Mouse (Mus musculus) midbrain, embryonic 13.5 days (tissue): ENCODE data around the gene Cd40lg. TPM values are rescaled to one million over a fixed set of nuclear protein-coding genes. Genes with fewer than 3 reads are reported as not detected.

ENCODE experiments used
- ATAC-seq: fragments of 200-750 bp; cut with Nextera tagmentation; 2 replicates; pipeline ENCODE4 v1.8.0; 2017; ENCODE audit warnings: mild to moderate bottlenecking, moderate TSS enrichment, moderate library complexity
- H3K27ac ChIP-seq: fragments of 300-500 bp; sonication (generic); 2 replicates; pipeline ENCODE4 v1.5.1; 2015; ENCODE audit warnings: inconsistent platforms, mild to moderate bottlenecking, moderate library complexity
- H3K27me3 ChIP-seq: fragments of 300-500 bp; sonication (generic); 2 replicates; pipeline ENCODE4 v1.6.1; 2015; ENCODE audit warnings: mild to moderate bottlenecking, inconsistent platforms
- H3K36me3 ChIP-seq: fragments of 300-500 bp; sonication (generic); 2 replicates; pipeline ENCODE4 v1.6.1; 2015; ENCODE audit warnings: mild to moderate bottlenecking, inconsistent platforms
- H3K4me1 ChIP-seq: fragments of 300-500 bp; sonication (generic); replicated peaks from 2 replicates; pipeline ENCODE4 v1.6.1; 2015; ENCODE audit warnings: inconsistent platforms
- H3K4me2 ChIP-seq: fragments of 300-500 bp; sonication (generic); replicated peaks from 2 replicates; pipeline ENCODE4 v1.6.1; 2015; ENCODE audit warnings: moderate library complexity, mild to moderate bottlenecking, inconsistent platforms
- H3K4me3 ChIP-seq: fragments of 300-500 bp; sonication (generic); replicated peaks from 2 replicates; pipeline ENCODE4 v1.5.1; 2015; ENCODE audit warnings: mild to moderate bottlenecking, inconsistent platforms
- H3K9ac ChIP-seq: fragments of 300-500 bp; sonication (generic); replicated peaks from 2 replicates; pipeline ENCODE4 v1.6.1; 2015; ENCODE audit warnings: mild to moderate bottlenecking, inconsistent platforms
- H3K9me3 ChIP-seq: fragments of 300-500 bp; sonication (generic); 2 replicates; pipeline ENCODE4 v1.6.1; 2016; ENCODE audit warnings: mild to moderate bottlenecking, inconsistent platforms
- WGBS: fragments of 180-500 bp; shearing (Covaris S2); methylation state at CpG from one replicate; pipeline ENCODE4 v1.1.7; 2015; 5-methylcytosine and 5-hydroxymethylcytosine counted together
- polyA plus RNA-seq: library from polyadenylated mRNA; unstranded; fragments of >200 nt; fragmentation: Nextera tagmentation; extraction: Ambion mirVana; gene quantifications from 2 replicates; pipeline ENCODE4 v1.2.1, GENCODE M21; 2015

Cd40lg gene
- not detected in 2 replicates for polyA plus RNA-seq

GRCm38 (mm10) chrX:57211876-57212275 is at the start of gene Cd40lg:
Gene Cd40lg (plus strand): TSS chrX:57212143.
- no peak for ATAC-seq
- no peak within 1 kb of the TSS for H3K4me2 ChIP-seq
- H3K4me3 ChIP-seq = no peak within 1 kb of the TSS
- no peaks in the 10 kb centered on the region for H3K9me3 ChIP-seq
- H3K4me1 ChIP-seq = no peaks in the 10 kb centered on the region
- no peak within 1 kb of the TSS for H3K27ac ChIP-seq
- H3K9ac ChIP-seq = no peak within 1 kb of the TSS
- 90% methylated on average over 9 of the region's 9 CpGs for WGBS
- H3K27me3 ChIP-seq = no peaks in the 10 kb centered on the region
- H3K36me3 ChIP-seq = no peaks in the 10 kb centered on the region

GRCm38 (mm10) chrX:57166549-57166948 is 45.4 kb upstream of the Cd40lg start:
- H3K4me3 ChIP-seq = no peak overlapping the region
- ATAC-seq = no peak
- no peak overlapping the region for H3K9ac ChIP-seq
- no peaks in the 10 kb centered on the region for H3K4me1 ChIP-seq
- H3K27me3 ChIP-seq = no peaks in the 10 kb centered on the region
- 57% methylated on average over 1 of the region's 1 CpGs for WGBS
- H3K4me2 ChIP-seq = no peak overlapping the region
- H3K36me3 ChIP-seq = no peaks in the 10 kb centered on the region
- H3K27ac ChIP-seq = no peak overlapping the region
- no peaks in the 10 kb centered on the region for H3K9me3 ChIP-seq

GRCm38 (mm10) chrX:57171269-57171668 is 40.7 kb upstream of the Cd40lg start:
- Histone ChIP-seq H3K9me3 (no peaks in the 10 kb centered on the region), H3K36me3 (no peaks in the 10 kb centered on the region), H3K4me3 (no peak overlapping the region), H3K9ac (no peak overlapping the region), H3K27me3 (no peaks in the 10 kb centered on the region), H3K4me2 (no peak overlapping the region), H3K4me1 (no peaks in the 10 kb centered on the region), H3K27ac (no peak overlapping the region)
- ATAC-seq = no peak

- Histone ChIP-seq H3K4me3 (no peak overlapping the region), H3K27ac (no peak overlapping the region), H3K4me2 (no peak overlapping the region), H3K9me3 (no peaks in the 10 kb centered on the region), H3K27me3 (no peaks in the 10 kb centered on the region), H3K4me1 (no peaks in the 10 kb centered on the region), H3K9ac (no peak overlapping the region), H3K36me3 (no peaks in the 10 kb centered on the region)
- WGBS = 95% methylated on average over 13 of the region's 13 CpGs
- no peak for ATAC-seq
Observed at GRCm38 (mm10) chrX:57177225-57177779, 34.6 kb upstream of the Cd40lg start.

- Histone ChIP-seq H3K36me3 (no peaks in the 10 kb centered on the region), H3K4me3 (no peak overlapping the region), H3K4me2 (no peak overlapping the region), H3K27me3 (no peaks in the 10 kb centered on the region), H3K4me1 (no peaks in the 10 kb centered on the region), H3K9me3 (no peaks in the 10 kb centered on the region), H3K9ac (no peak overlapping the region), H3K27ac (no peak overlapping the region)
- ATAC-seq = no peak
- WGBS = 80% methylated on average over 2 of the region's 2 CpGs
Observed at GRCm38 (mm10) chrX:57182470-57182869, 29.5 kb upstream of the Cd40lg start.

- H3K4me3 ChIP-seq = no peak overlapping the region
- H3K27ac ChIP-seq = no peak overlapping the region
- no peak overlapping the region for H3K4me2 ChIP-seq
- ATAC-seq = no peak
- WGBS = 89% methylated on average over 3 of the region's 3 CpGs
- no peaks in the 10 kb centered on the region for H3K9me3 ChIP-seq
- H3K36me3 ChIP-seq = no peaks in the 10 kb centered on the region
- H3K9ac ChIP-seq = no peak overlapping the region
- no peaks in the 10 kb centered on the region for H3K4me1 ChIP-seq
- no peaks in the 10 kb centered on the region for H3K27me3 ChIP-seq
Observed at GRCm38 (mm10) chrX:57183359-57183758, 28.6 kb upstream of the Cd40lg start.

GRCm38 (mm10) chrX:57187301-57187700 is 24.6 kb upstream of the Cd40lg start:
- no peak overlapping the region for H3K27ac ChIP-seq
- H3K4me2 ChIP-seq = no peak overlapping the region
- ATAC-seq = no peak
- H3K27me3 ChIP-seq = no peaks in the 10 kb centered on the region
- H3K4me1 ChIP-seq = no peaks in the 10 kb centered on the region
- WGBS = 89% methylated on average over 8 of the region's 8 CpGs
- no peak overlapping the region for H3K4me3 ChIP-seq
- no peaks in the 10 kb centered on the region for H3K36me3 ChIP-seq
- no peaks in the 10 kb centered on the region for H3K9me3 ChIP-seq
- H3K9ac ChIP-seq = no peak overlapping the region

GRCm38 (mm10) chrX:57189335-57189734 is 22.6 kb upstream of the Cd40lg start:
- Histone ChIP-seq H3K4me1 (no peaks in the 10 kb centered on the region), H3K36me3 (no peaks in the 10 kb centered on the region), H3K4me2 (no peak overlapping the region), H3K27me3 (no peaks in the 10 kb centered on the region), H3K9ac (no peak overlapping the region), H3K27ac (no peak overlapping the region), H3K4me3 (no peak overlapping the region), H3K9me3 (no peaks in the 10 kb centered on the region)
- no peak for ATAC-seq
- 79% methylated on average over 5 of the region's 5 CpGs for WGBS

- 86% methylated on average over 9 of the region's 9 CpGs for WGBS
- no peak overlapping the region for H3K4me2 ChIP-seq
- ATAC-seq = no peak
- H3K27me3 ChIP-seq = no peaks in the 10 kb centered on the region
- no peaks in the 10 kb centered on the region for H3K36me3 ChIP-seq
- H3K27ac ChIP-seq = no peak overlapping the region
- H3K4me1 ChIP-seq = no peaks in the 10 kb centered on the region
- no peak overlapping the region for H3K4me3 ChIP-seq
- no peak overlapping the region for H3K9ac ChIP-seq
- no peaks in the 10 kb centered on the region for H3K9me3 ChIP-seq
Observed at GRCm38 (mm10) chrX:57196319-57196718, 15.6 kb upstream of the Cd40lg start.

- Histone ChIP-seq H3K4me2 (no peak overlapping the region), H3K9ac (no peak overlapping the region), H3K27ac (no peak overlapping the region), H3K36me3 (no peaks in the 10 kb centered on the region), H3K4me1 (no peaks in the 10 kb centered on the region), H3K27me3 (no peaks in the 10 kb centered on the region), H3K4me3 (no peak overlapping the region), H3K9me3 (no peaks in the 10 kb centered on the region)
- WGBS = 40% methylated on average over 2 of the region's 2 CpGs
- ATAC-seq = no peak
Observed at GRCm38 (mm10) chrX:57198036-57198435, 13.9 kb upstream of the Cd40lg start.

GRCm38 (mm10) chrX:57200397-57200796 is 11.5 kb upstream of the Cd40lg start:
- WGBS = 73% methylated on average over 2 of the region's 2 CpGs
- no peaks in the 10 kb centered on the region for H3K4me1 ChIP-seq
- H3K9me3 ChIP-seq = no peaks in the 10 kb centered on the region
- H3K4me2 ChIP-seq = no peak overlapping the region
- no peak overlapping the region for H3K4me3 ChIP-seq
- H3K27me3 ChIP-seq = no peaks in the 10 kb centered on the region
- no peak for ATAC-seq
- no peak overlapping the region for H3K9ac ChIP-seq
- H3K36me3 ChIP-seq = no peaks in the 10 kb centered on the region
- no peak overlapping the region for H3K27ac ChIP-seq

GRCm38 (mm10) chrX:57210591-57210990 is 1.4 kb upstream of the Cd40lg start:
- Histone ChIP-seq H3K9ac (no peak overlapping the region), H3K4me2 (no peak overlapping the region), H3K4me3 (no peak overlapping the region), H3K27me3 (no peaks in the 10 kb centered on the region), H3K36me3 (no peaks in the 10 kb centered on the region), H3K27ac (no peak overlapping the region), H3K4me1 (no peaks in the 10 kb centered on the region), H3K9me3 (no peaks in the 10 kb centered on the region)
- no peak for ATAC-seq
- 95% methylated on average over 1 of the region's 1 CpGs for WGBS

GRCm38 (mm10) chrX:57212862-57213261 is 919 bp downstream of the Cd40lg start:
- H3K27me3 ChIP-seq = no peaks in the 10 kb centered on the region
- no peaks in the 10 kb centered on the region for H3K4me1 ChIP-seq
- no peaks in the 10 kb centered on the region for H3K9me3 ChIP-seq
- H3K36me3 ChIP-seq = no peaks in the 10 kb centered on the region
- no peak overlapping the region for H3K9ac ChIP-seq
- no peak overlapping the region for H3K4me3 ChIP-seq
- H3K27ac ChIP-seq = no peak overlapping the region
- H3K4me2 ChIP-seq = no peak overlapping the region
- no peak for ATAC-seq
- WGBS = 90% methylated on average over 3 of the region's 3 CpGs
